Mouse (Mus musculus): Measurements from ENCODE around the gene Rapgef3. TPM values are rescaled to one million over a fixed set of nuclear protein-coding genes. Genes with fewer than 3 reads are reported as not detected.

Gene Rapgef3
- total RNA-seq, 1 experiment from 2014 or later, result 2.6 TPM

GRCm38 (mm10) chr15:97751676-97752075 lies 16.1 kb downstream of the Rapgef3 start:
- ATAC-seq (ENCODE audit: extremely low read depth, insufficient number of reproducible peaks, low FRiP score, poor library complexity, severe bottlenecking), result 0 out of 2 replicates have a peak, but pooled peaks have one; percentile 28

- ATAC-seq (ENCODE audit: extremely low read depth, insufficient number of reproducible peaks, low FRiP score, poor library complexity, severe bottlenecking), result peak; percentile 21
Observed at GRCm38 (mm10) chr15:97750697-97751096, 17.1 kb downstream of the Rapgef3 start.

- no peak for ATAC-seq (ENCODE audit: extremely low read depth, insufficient number of reproducible peaks, low FRiP score, poor library complexity, severe bottlenecking)
Observed at GRCm38 (mm10) chr15:97749841-97750240, 17.9 kb downstream of the Rapgef3 start.

- ATAC-seq (ENCODE audit: extremely low read depth, insufficient number of reproducible peaks, low FRiP score, poor library complexity, severe bottlenecking), result no peak
Observed at GRCm38 (mm10) chr15:97749397-97749796, 18.4 kb downstream of the Rapgef3 start.

- no peak for ATAC-seq (ENCODE audit: extremely low read depth, insufficient number of reproducible peaks, low FRiP score, poor library complexity, severe bottlenecking)
Observed at GRCm38 (mm10) chr15:97748964-97749363, 18.8 kb downstream of the Rapgef3 start.

GRCm38 (mm10) chr15:97748309-97748708 lies 19.5 kb downstream of the Rapgef3 start:
- no peak for ATAC-seq (ENCODE audit: extremely low read depth, insufficient number of reproducible peaks, low FRiP score, poor library complexity, severe bottlenecking)

- ATAC-seq (ENCODE audit: extremely low read depth, insufficient number of reproducible peaks, low FRiP score, poor library complexity, severe bottlenecking), result no peak
Observed at GRCm38 (mm10) chr15:97747486-97747885, 20.3 kb downstream of the Rapgef3 start.

GRCm38 (mm10) chr15:97746748-97747147 lies 21.0 kb downstream of the Rapgef3 start:
- ATAC-seq (ENCODE audit: extremely low read depth, insufficient number of reproducible peaks, low FRiP score, poor library complexity, severe bottlenecking), result no peak

- ATAC-seq (ENCODE audit: extremely low read depth, insufficient number of reproducible peaks, low FRiP score, poor library complexity, severe bottlenecking), result no peak
Observed at GRCm38 (mm10) chr15:97746278-97746677, 21.5 kb downstream of the Rapgef3 start.

GRCm38 (mm10) chr15:97745331-97745730 lies 22.4 kb downstream of the Rapgef3 start:
- no peak for ATAC-seq (ENCODE audit: extremely low read depth, insufficient number of reproducible peaks, low FRiP score, poor library complexity, severe bottlenecking)

- ATAC-seq (ENCODE audit: extremely low read depth, insufficient number of reproducible peaks, low FRiP score, poor library complexity, severe bottlenecking), result peak; percentile 59
Observed at GRCm38 (mm10) chr15:97744930-97745329, 22.8 kb downstream of the Rapgef3 start.

- no peak for ATAC-seq (ENCODE audit: extremely low read depth, insufficient number of reproducible peaks, low FRiP score, poor library complexity, severe bottlenecking)
Observed at GRCm38 (mm10) chr15:97743961-97744525, 23.7 kb downstream of the Rapgef3 start.

- ATAC-seq (ENCODE audit: extremely low read depth, insufficient number of reproducible peaks, low FRiP score, poor library complexity, severe bottlenecking), result no peak
Observed at GRCm38 (mm10) chr15:97743210-97743609, 24.6 kb downstream of the Rapgef3 start.

- ATAC-seq (ENCODE audit: extremely low read depth, insufficient number of reproducible peaks, low FRiP score, poor library complexity, severe bottlenecking), result no peak
Observed at GRCm38 (mm10) chr15:97742600-97742999, 25.2 kb downstream of the Rapgef3 start.

- ATAC-seq (ENCODE audit: extremely low read depth, insufficient number of reproducible peaks, low FRiP score, poor library complexity, severe bottlenecking), result peak; percentile 49
Observed at GRCm38 (mm10) chr15:97742074-97742473, 25.7 kb downstream of the Rapgef3 start.

GRCm38 (mm10) chr15:97741662-97742061 lies 26.1 kb downstream of the Rapgef3 start:
- ATAC-seq (ENCODE audit: extremely low read depth, insufficient number of reproducible peaks, low FRiP score, poor library complexity, severe bottlenecking), result no peak

- no peak for ATAC-seq (ENCODE audit: extremely low read depth, insufficient number of reproducible peaks, low FRiP score, poor library complexity, severe bottlenecking)
Observed at GRCm38 (mm10) chr15:97740283-97740732, 27.5 kb downstream of the Rapgef3 start.

GRCm38 (mm10) chr15:97738923-97739322 lies 28.8 kb downstream of the Rapgef3 start:
- ATAC-seq (ENCODE audit: extremely low read depth, insufficient number of reproducible peaks, low FRiP score, poor library complexity, severe bottlenecking), result no peak

- no peak for ATAC-seq (ENCODE audit: extremely low read depth, insufficient number of reproducible peaks, low FRiP score, poor library complexity, severe bottlenecking)
Observed at GRCm38 (mm10) chr15:97731988-97732387, 35.8 kb downstream of the Rapgef3 start.

GRCm38 (mm10) chr15:97731111-97731510 lies 36.7 kb downstream of the Rapgef3 start, which contains the start of gene Endou:
Gene Endou, minus strand, starts transcription at chr15:97731339.
- ATAC-seq (ENCODE audit: extremely low read depth, insufficient number of reproducible peaks, low FRiP score, poor library complexity, severe bottlenecking), result no peak

GRCm38 (mm10) chr15:97730365-97730764 lies 37.4 kb downstream of the Rapgef3 start:
- ATAC-seq (ENCODE audit: extremely low read depth, insufficient number of reproducible peaks, low FRiP score, poor library complexity, severe bottlenecking), result no peak
